Mouse (Mus musculus): Measurements from ENCODE around the gene Acsbg2. TPM values are rescaled to one million over a fixed set of nuclear protein-coding genes. Genes with fewer than 3 reads are reported as not detected.

Gene Acsbg2
- polyA plus RNA-seq, 1 experiment from 2014 or later, result not detected

- Histone ChIP-seq H3K27ac (no peak overlapping the region), H3K9me3 (no peaks in the 10 kb centered on the region), H3K4me1 (replicated peaks) (no peaks in the 10 kb centered on the region), H3K27me3 (no peaks in the 10 kb centered on the region), H3K4me3 (replicated peaks) (no peak overlapping the region), H3K36me3 (peaks cover 6% of the 10 kb centered on the region; the same call in 1 of the 2 replicates), H3K4me2 (no peak overlapping the region), H3K9ac (replicated peaks) (no peak overlapping the region)
- 80% methylated on average over 3 of the region's 3 CpGs for WGBS
- ATAC-seq (ENCODE audit: insufficient number of reproducible peaks, insufficient read depth, low FRiP score, low TSS enrichment, low read depth), result no peak
These were observed 75.0 kb downstream of the Acsbg2 start for GRCm38 (mm10) chr17:56799276-56799675.

DNA sequence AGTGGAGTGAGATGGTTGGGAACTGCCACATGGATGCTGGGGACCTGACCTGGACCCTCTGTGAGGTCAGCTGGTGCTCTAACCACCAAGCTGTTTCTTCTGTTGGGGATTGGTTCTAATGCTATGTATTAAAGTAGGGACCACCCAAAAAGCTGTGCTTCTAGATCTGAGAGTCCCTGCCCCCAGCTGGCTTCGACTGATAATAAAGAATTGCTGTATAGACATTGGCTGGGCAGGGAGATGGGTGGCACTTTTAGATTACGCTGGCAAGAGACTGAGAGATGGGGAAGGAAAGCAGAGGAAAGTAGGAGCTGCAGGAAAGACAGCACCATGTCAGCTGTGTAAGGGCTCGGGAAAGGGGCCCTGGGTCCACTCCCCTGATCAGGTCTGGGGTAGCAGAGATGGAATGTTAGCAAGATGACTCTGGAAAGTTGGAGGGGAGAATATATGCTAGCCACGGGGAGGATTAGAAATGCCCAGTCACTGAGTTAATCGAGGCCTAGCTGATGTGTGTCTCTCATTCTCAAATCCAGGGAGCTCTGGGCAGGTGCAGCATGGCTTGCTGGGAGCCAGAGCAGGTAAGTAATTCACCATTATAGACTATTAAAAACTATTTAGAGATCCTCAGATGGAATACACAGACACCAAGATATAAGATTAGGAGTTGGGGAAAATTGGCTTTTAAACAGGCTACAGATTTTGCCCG, 80.5 kb downstream of the Acsbg2 start:
- no peak for ATAC-seq (ENCODE audit: insufficient number of reproducible peaks, insufficient read depth, low FRiP score, low TSS enrichment, low read depth)
- no peak overlapping the region for H3K27ac ChIP-seq
- no peak overlapping the region for H3K9ac ChIP-seq (replicated peaks)

More for the DNA sequence above, 80.5 kb downstream of the Acsbg2 start:
- H3K9me3 ChIP-seq, result no peaks in the 10 kb centered on the region
- no peaks in the 10 kb centered on the region for H3K4me1 ChIP-seq (replicated peaks)
- H3K4me3 ChIP-seq (replicated peaks), result no peak overlapping the region
- 67% methylated on average over 6 of the region's 6 CpGs for WGBS
- no peaks in the 10 kb centered on the region for H3K27me3 ChIP-seq
- no peak overlapping the region for H3K4me2 ChIP-seq
- H3K36me3 ChIP-seq, result no peaks in the 10 kb centered on the region

Other genes with a start within 250 kb of the Acsbg2 start
- gene Lonp1, start 247.6 kb downstream of the Acsbg2 start, polyA plus RNA-seq (2016; fragmentation: Nextera tagmentation; extraction: Ambion mirVana), result 65.1 and 67.0 TPM in 2 replicates
- 0.92 and 1.3 TPM in 2 replicates for gene Catsperd, start 246.3 kb downstream of the Acsbg2 start, polyA plus RNA-seq (2016; fragmentation: Nextera tagmentation; extraction: Ambion mirVana)
- gene Ranbp3, start 201.2 kb downstream of the Acsbg2 start, polyA plus RNA-seq (2016; fragmentation: Nextera tagmentation; extraction: Ambion mirVana), result 110 and 116 TPM in 2 replicates
- 410 and 419 TPM in 2 replicates for gene Ndufa11, start 156.7 kb downstream of the Acsbg2 start, polyA plus RNA-seq (2016; fragmentation: Nextera tagmentation; extraction: Ambion mirVana)
- gene Vmac, start 156.4 kb downstream of the Acsbg2 start, polyA plus RNA-seq (2016; fragmentation: Nextera tagmentation; extraction: Ambion mirVana), result 16.5 and 23.1 TPM in 2 replicates
- 18.9 and 19.6 TPM in 2 replicates for gene Nrtn, start 116.9 kb downstream of the Acsbg2 start, polyA plus RNA-seq (2016; fragmentation: Nextera tagmentation; extraction: Ambion mirVana)
- gene Dus3l, start 109.7 kb downstream of the Acsbg2 start, polyA plus RNA-seq (2016; fragmentation: Nextera tagmentation; extraction: Ambion mirVana), result 42.0 and 46.7 TPM in 2 replicates
- gene Prr22, start 104.2 kb downstream of the Acsbg2 start, polyA plus RNA-seq (2016; fragmentation: Nextera tagmentation; extraction: Ambion mirVana), result 0.69 and 1.3 TPM in 2 replicates
- 3.6 and 4.1 TPM in 2 replicates for gene Rfx2, start 43.4 kb downstream of the Acsbg2 start, polyA plus RNA-seq (2016; fragmentation: Nextera tagmentation; extraction: Ambion mirVana)
- 0.26 and 0.52 TPM in 2 replicates for gene 1700061G19Rik, start 1.0 kb upstream of the Acsbg2 start, polyA plus RNA-seq (2016; fragmentation: Nextera tagmentation; extraction: Ambion mirVana)
- gene Mllt1, start 61.0 kb upstream of the Acsbg2 start, polyA plus RNA-seq (2016; fragmentation: Nextera tagmentation; extraction: Ambion mirVana), result 93.0 and 97.1 TPM in 2 replicates
- not detected in 2 replicates for gene Acer1, start 107.7 kb upstream of the Acsbg2 start, polyA plus RNA-seq (2016; fragmentation: Nextera tagmentation; extraction: Ambion mirVana)
- gene Clpp, start 115.9 kb upstream of the Acsbg2 start, polyA plus RNA-seq (2016; fragmentation: Nextera tagmentation; extraction: Ambion mirVana), result 147 and 151 TPM in 2 replicates
- gene Alkbh7, start 122.9 kb upstream of the Acsbg2 start, polyA plus RNA-seq (2016; fragmentation: Nextera tagmentation; extraction: Ambion mirVana), result 37.6 and 39.8 TPM in 2 replicates
- not detected in 2 replicates for gene Pspn, start 125.6 kb upstream of the Acsbg2 start, polyA plus RNA-seq (2016; fragmentation: Nextera tagmentation; extraction: Ambion mirVana)
- gene Gtf2f1, start 136.8 kb upstream of the Acsbg2 start, polyA plus RNA-seq (2016; fragmentation: Nextera tagmentation; extraction: Ambion mirVana), result 61.5 and 68.2 TPM in 2 replicates
- gene Gm17949, start 137.0 kb upstream of the Acsbg2 start, polyA plus RNA-seq (2016; fragmentation: Nextera tagmentation; extraction: Ambion mirVana), result 0.24 TPM in 1 of 2 replicates, not detected in the other
- 60.2 and 64.7 TPM in 2 replicates for gene Khsrp, start 157.1 kb upstream of the Acsbg2 start, polyA plus RNA-seq (2016; fragmentation: Nextera tagmentation; extraction: Ambion mirVana)
- 0.17 and 0.23 TPM in 2 replicates for gene Slc25a41, start 167.2 kb upstream of the Acsbg2 start, polyA plus RNA-seq (2016; fragmentation: Nextera tagmentation; extraction: Ambion mirVana)
- gene Crb3, start 184.7 kb upstream of the Acsbg2 start, polyA plus RNA-seq (2016; fragmentation: Nextera tagmentation; extraction: Ambion mirVana), result 1.2 and 2.4 TPM in 2 replicates
- gene Slc25a23, start 185.4 kb upstream of the Acsbg2 start, polyA plus RNA-seq (2016; fragmentation: Nextera tagmentation; extraction: Ambion mirVana), result 4.5 and 4.9 TPM in 2 replicates
- gene Dennd1c, start 204.1 kb upstream of the Acsbg2 start, polyA plus RNA-seq (2016; fragmentation: Nextera tagmentation; extraction: Ambion mirVana), result 0.99 and 1.2 TPM in 2 replicates
- 12.7 and 14.7 TPM in 2 replicates for gene Tubb4a, start 213.3 kb upstream of the Acsbg2 start, polyA plus RNA-seq (2016; fragmentation: Nextera tagmentation; extraction: Ambion mirVana)
- gene Tnfsf9, start 230.9 kb upstream of the Acsbg2 start, polyA plus RNA-seq (2016; fragmentation: Nextera tagmentation; extraction: Ambion mirVana), result 10.2 and 11.3 TPM in 2 replicates

Data from limb, embryonic 12.5 days (tissue).